9 mouse cellular contexts compared by ENCODE assay signal in the genomic region with DNA sequence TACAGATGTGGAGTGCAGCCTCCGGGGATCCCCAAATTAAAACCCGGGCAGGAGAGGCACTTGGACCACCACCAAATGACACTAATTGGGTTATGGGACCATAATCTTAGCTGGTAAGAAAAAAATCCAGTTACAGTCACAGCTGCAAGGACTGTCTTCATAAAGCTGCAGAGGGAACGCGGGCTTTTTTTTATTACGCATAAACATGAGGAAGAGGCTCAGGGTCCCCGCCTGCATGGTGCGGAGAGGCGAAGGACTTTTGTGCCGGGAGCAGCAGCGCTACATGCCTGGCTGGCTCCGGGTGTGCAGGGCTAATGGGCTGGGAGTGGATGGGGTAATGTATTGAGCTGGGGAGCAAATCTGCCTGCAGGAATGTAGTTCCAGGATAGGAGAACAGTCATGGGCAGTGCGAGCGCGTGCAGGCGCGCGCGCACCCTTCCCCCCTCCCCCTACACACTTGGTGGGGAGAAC. TPM values are rescaled to one million over a fixed set of nuclear protein-coding genes. Genes with fewer than 3 reads are reported as not detected.
DNase-seq lines count a peak whose midpoint lies in the region; ATAC-seq and TF ChIP-seq lines count a peak whose summit lies in the region.
"Had no signal": no experiment of that assay in that cellular context is flagged by ENCODE, and none has a peak within 500 bp of the region (broad histone marks: within the 10 kb centered on the region; RNA-seq: fewer than 3 reads in every experiment).

No protein-coding gene starts in this region.

- H3K27me3 ChIP-seq in heart, embryonic 14.5 days (ENCODE audit: control insufficient read depth, insufficient read depth, low read length) = peaks cover 22% of the 10 kb centered on the region
- peaks cover 6% of the 10 kb centered on the region; the same call in 1 of the 2 replicates for H3K27me3 ChIP-seq in intestine, postnatal 0 days (replicated peaks; ENCODE audit: control insufficient read depth, insufficient read depth, low read length)
- peaks cover 12% of the 10 kb centered on the region for H3K27me3 ChIP-seq in midbrain, embryonic 13.5 days

- peaks cover 19 to 28% of the 10 kb centered on the region in 2 experiments for H3K4me1 ChIP-seq in heart, embryonic 14.5 days (ENCODE audit: control insufficient read depth in 2 of 2, insufficient read depth in 2 of 2, low read length in 2 of 2)
- peaks cover 9 to 10% of the 10 kb centered on the region in 2 experiments; a peak in 3 of 4 replicates for H3K4me1 ChIP-seq in ES-E14 (ENCODE audit: control insufficient read depth in 2 of 2, insufficient read depth in 2 of 2, low read length in 2 of 2, poor library complexity in 1 of 2)
- H3K4me1 ChIP-seq in intestine, postnatal 0 days (replicated peaks; ENCODE audit: control insufficient read depth, insufficient read depth, low read length) = peaks cover 10% of the 10 kb centered on the region
- peaks cover 52% of the 10 kb centered on the region for H3K4me1 ChIP-seq in midbrain, embryonic 13.5 days (replicated peaks)

- H3K9ac ChIP-seq in heart, embryonic 14.5 days (ENCODE audit: low read length) = peak overlapping the region; percentile 72
- H3K9ac ChIP-seq in ES-E14 (ENCODE audit: insufficient read depth, low read depth, low read length, poor library complexity, severe bottlenecking) = no peak overlapping the region
- 0 out of 2 replicates have a peak overlapping the region, but pooled peaks have one; percentile 40 for H3K9ac ChIP-seq in intestine, postnatal 0 days (ENCODE audit: low read depth, low read length)
- peak overlapping the region; percentile 69 for H3K9ac ChIP-seq in midbrain, embryonic 13.5 days (replicated peaks)

- H3K4me2 ChIP-seq in heart, embryonic 14.5 days (ENCODE audit: low read length) = peak overlapping the region; percentile 97
- peak overlapping the region; percentile 94 for H3K4me2 ChIP-seq in intestine, postnatal 0 days (replicated peaks; ENCODE audit: low read depth)
- peak overlapping the region; percentile 61 for H3K4me2 ChIP-seq in midbrain, embryonic 13.5 days (replicated peaks)

- no peak for TF ChIP-seq CTCF in intestine, postnatal 0 days (IDR thresholded peaks at IDR 0.05; ENCODE audit: low read depth)

- no peaks in the 10 kb centered on the region for H3K9me3 ChIP-seq in heart, embryonic 14.5 days (ENCODE audit: control insufficient read depth, low read length)
- H3K9me3 ChIP-seq in ES-E14 (ENCODE audit: control insufficient read depth, insufficient read depth, low read depth, low read length) = no peaks in the 10 kb centered on the region
- H3K9me3 ChIP-seq in intestine, postnatal 0 days (ENCODE audit: control insufficient read depth) = no peaks in the 10 kb centered on the region
- H3K9me3 ChIP-seq in midbrain, embryonic 13.5 days = no peaks in the 10 kb centered on the region

- no peak for ATAC-seq in heart, embryonic 14.5 days (ENCODE audit: insufficient number of reproducible peaks, insufficient read depth, low FRiP score, low read depth)
- no peak; the same call in 1 of the 2 replicates for ATAC-seq in intestine, postnatal 0 days
- peak; percentile 79 for ATAC-seq in midbrain, embryonic 13.5 days
- no peak for ATAC-seq in CD4-positive, CD25-positive, alpha-beta regulatory T cell, adult 4 months

- H3K4me3 ChIP-seq in heart, embryonic 14.5 days (ENCODE audit: control insufficient read depth in 1 of 2, insufficient read depth in 1 of 2, low read depth in 1 of 2, low read length in 2 of 2) = peak overlapping the region; percentile 50 to 54
- peak overlapping the region; percentile 25 to 53; a peak in 3 of 4 replicates for H3K4me3 ChIP-seq in ES-E14 (ENCODE audit: insufficient read depth in 1 of 2, low read depth in 1 of 2, low read length in 2 of 2, poor library complexity in 1 of 2, severe bottlenecking in 1 of 2)
- peak overlapping the region; percentile 45 for H3K4me3 ChIP-seq in intestine, postnatal 0 days (ENCODE audit: low read depth, low read length)
- H3K4me3 ChIP-seq in midbrain, embryonic 13.5 days (replicated peaks) = peak overlapping the region; percentile 39

- in situ Hi-C loops in ES-E14 (cut with MboI; ENCODE audit: low sequenced_read_pairs in 2 of 2, unreplicated experiment in 2 of 2) = no loop called here

- WGBS in heart, embryonic 14.5 days = 1% methylated on average over 18 of the region's 18 CpGs
- WGBS in intestine, postnatal 0 days = 3% methylated on average over 18 of the region's 18 CpGs
- under 1% methylated on average over 18 of the region's 18 CpGs for WGBS in midbrain, embryonic 13.5 days

- no peak for DNase-seq in heart, adult 11 months
- no peak for DNase-seq in ES-E14 (ENCODE audit: low read depth, low spot score)
- DNase-seq in embryo, embryonic 9.5 days (ENCODE audit: extremely low spot score) = peak; percentile 68
- peak; percentile 31 for DNase-seq in thymus, postnatal 4 days

- H3K36me3 ChIP-seq in heart, embryonic 14.5 days (ENCODE audit: control insufficient read depth, insufficient read depth, low read length) = no peaks in the 10 kb centered on the region
- H3K36me3 ChIP-seq in ES-E14 (ENCODE audit: control insufficient read depth, insufficient read depth, low read length, poor library complexity, severe bottlenecking) = no peaks in the 10 kb centered on the region
- H3K36me3 ChIP-seq in intestine, postnatal 0 days (ENCODE audit: control insufficient read depth, insufficient read depth) = no peaks in the 10 kb centered on the region
- H3K36me3 ChIP-seq in midbrain, embryonic 13.5 days = no peaks in the 10 kb centered on the region

- peak overlapping the region in 1 of 2 experiments; percentile 37; a peak in 2 of 4 replicates for H3K27ac ChIP-seq in heart, embryonic 14.5 days (replicated peaks in 1 of 2; ENCODE audit: control insufficient read depth in 1 of 2, insufficient read depth in 1 of 2, low read depth in 2 of 2, low read length in 2 of 2)
- H3K27ac ChIP-seq in ES-E14 (ENCODE audit: insufficient read depth, low read depth, low read length, poor library complexity, severe bottlenecking) = no peak overlapping the region
- H3K27ac ChIP-seq in intestine, postnatal 0 days (ENCODE audit: low read depth, low read length) = no peak overlapping the region
- peak overlapping the region; percentile 97 for H3K27ac ChIP-seq in midbrain, embryonic 13.5 days

TF ChIP-seq in ES-E14, 5 proteins besides CTCF, POLR2A, EP300 and RAD21:
- TF ChIP-seq ZC3H11A (IDR thresholded peaks at IDR 0.05; ENCODE audit: borderline replicate concordance, low read depth, low read length) (no peak), MAFK (IDR thresholded peaks at IDR 0.05; ENCODE audit: insufficient read depth, low read depth, low read length) (no peak), CHD2 (IDR thresholded peaks at IDR 0.05; ENCODE audit: low read depth, low read length) (no peak), HCFC1 (IDR thresholded peaks at IDR 0.05; ENCODE audit: borderline replicate concordance, insufficient read depth, low read length) (no peak), ZNF384 (IDR thresholded peaks at IDR 0.05; ENCODE audit: low read depth, low read length) (no peak)

RNA-seq across cellular contexts. Expression of gene Sertad4, which starts 20.3 kb away (rescaled TPM):
- polyA plus RNA-seq in heart, embryonic 14.5 days (2014; fragmentation: Nextera tagmentation; extraction: Ambion mirVana) = 14.8 and 17.0 TPM in 2 replicates
- 1.3 and 1.6 TPM in 2 replicates for total RNA-seq in ES-E14 (2012; rRNA removed)
- 3.4 and 3.5 TPM in 2 replicates for polyA plus RNA-seq in intestine, postnatal 0 days (2015; fragmentation: Nextera tagmentation; extraction: Ambion mirVana)
- 33.2 and 38.7 TPM in 2 replicates for polyA plus RNA-seq in midbrain, embryonic 13.5 days (2015; fragmentation: Nextera tagmentation; extraction: Ambion mirVana)
- polyA plus RNA-seq in CD4-positive, CD25-positive, alpha-beta regulatory T cell, adult 4 months (2017; shearing (Covaris generic)) = not detected
- total RNA-seq: MEL had no signal

Comparison
In these comparisons a context has a peak if more than half of its experiments do, and no peak if none do; other contexts are left out.
1. DNase-seq: peak in embryo, embryonic 9.5 days (single experiment) and thymus, postnatal 4 days (single experiment); none in heart, adult 11 months (single experiment) and ES-E14 (single experiment).
2. Peak in every context shown above with its lines, with median percentiles within 50 percentile points of each other: H3K4me2 ChIP-seq and H3K4me3 ChIP-seq.